Mouse (Mus musculus) intestine, embryonic 16.5 days (tissue): ENCODE data around the gene Sema3f. TPM values are rescaled to one million over a fixed set of nuclear protein-coding genes. Genes with fewer than 3 reads are reported as not detected.
"Not testable (repeated sequence)": the region's sequence is repeated elsewhere in the genome, so short reads cannot be mapped to it uniquely, and the experiment has no call there.

Experiments used
- ATAC-seq: fragments of 200-750 bp; cut with Nextera tagmentation; 2 replicates; pipeline ENCODE4 v1.8.0; 2017; ENCODE audit warnings: moderate TSS enrichment, moderate library complexity
- H3K27ac ChIP-seq: fragments of 300-500 bp; sonication (generic); 2 replicates; pipeline ENCODE4 v1.5.1; 2014; ENCODE audit warnings: mild to moderate bottlenecking, low read length
- H3K27me3 ChIP-seq: fragments of 300-500 bp; sonication (generic); replicated peaks from 2 replicates; pipeline ENCODE4 v1.6.1; 2014; ENCODE audit warnings: low read length, control low read depth, mixed read lengths; ENCODE audit not compliant: control insufficient read depth, insufficient read depth
- H3K36me3 ChIP-seq: fragments of 300-500 bp; sonication (generic); 2 replicates; pipeline ENCODE4 v1.6.1; 2014; ENCODE audit warnings: low read length, control low read depth; ENCODE audit not compliant: control insufficient read depth, insufficient read depth
- H3K4me1 ChIP-seq: fragments of 300-500 bp; sonication (generic); 2 replicates; pipeline ENCODE4 v1.6.1; 2014; ENCODE audit warnings: low read length, control low read depth, mixed read lengths; ENCODE audit not compliant: control insufficient read depth, insufficient read depth
- H3K4me2 ChIP-seq: fragments of 300-500 bp; sonication (generic); 2 replicates; pipeline ENCODE4 v1.6.1; 2014; ENCODE audit warnings: low read depth, low read length, control low read depth
- H3K4me3 ChIP-seq: fragments of 300-500 bp; sonication (generic); 2 replicates; pipeline ENCODE4 v1.5.1; 2014; ENCODE audit warnings: mild to moderate bottlenecking, low read length
- H3K9ac ChIP-seq: fragments of 300-500 bp; sonication (generic); 2 replicates; pipeline ENCODE4 v1.6.1; 2014; ENCODE audit warnings: low read depth, low read length
- H3K9me3 ChIP-seq: fragments of 300-500 bp; sonication (generic); 2 replicates; pipeline ENCODE4 v1.6.1; 2016; ENCODE audit warnings: low read length, control low read depth; ENCODE audit not compliant: control insufficient read depth
- WGBS: fragments of 180-500 bp; shearing (Covaris S2); extraction: QIAGEN DNeasy Blood & Tissue Kit; methylation state at CpG from one replicate; pipeline ENCODE4 v1.1.7; 2014; 5-methylcytosine and 5-hydroxymethylcytosine counted together
- polyA plus RNA-seq: library from polyadenylated mRNA; unstranded; fragments of >200 nt; fragmentation: Nextera tagmentation; extraction: Ambion mirVana; gene quantifications from 2 replicates; pipeline ENCODE4 v1.2.1, GENCODE M21; 2015

The Sema3f gene
- polyA plus RNA-seq, 1 experiment from 2014 or later = 5.7 TPM

- Histone ChIP-seq H3K27me3 (peaks cover 3% of the 10 kb centered on the region; the same call in 1 of the 2 replicates), H3K4me1 (no peaks in the 10 kb centered on the region; the same call in 1 of the 2 replicates), H3K36me3 (peaks cover 8% of the 10 kb centered on the region), H3K27ac (no peak overlapping the region), H3K4me3 (no peak overlapping the region), H3K9me3 (no peaks in the 10 kb centered on the region), H3K9ac (no peak overlapping the region), H3K4me2 (no peak overlapping the region)
- ATAC-seq = no peak
- WGBS = 78% methylated on average over 20 of the region's 20 CpGs
These were observed 27.9 kb downstream of the Sema3f start for GRCm38 (mm10) chr9:107682405-107682804.

GRCm38 (mm10) chr9:107679501-107679900 lies 30.8 kb downstream of the Sema3f start, which contains the start of gene Gnat1:
TSS of gene Gnat1 (minus strand) at chr9:107679712.
- no peak within 1 kb of the TSS for H3K4me2 ChIP-seq
- peaks cover 25% of the 10 kb centered on the region for H3K27me3 ChIP-seq
- H3K27ac ChIP-seq = no peak within 1 kb of the TSS
- ATAC-seq = no peak
- H3K4me1 ChIP-seq = peaks cover 16% of the 10 kb centered on the region
- peaks cover 6% of the 10 kb centered on the region; the same call in 1 of the 2 replicates for H3K36me3 ChIP-seq
- no peaks in the 10 kb centered on the region for H3K9me3 ChIP-seq
- no peak within 1 kb of the TSS for H3K4me3 ChIP-seq
- H3K9ac ChIP-seq = no peak within 1 kb of the TSS
- 36% methylated on average over 5 of the region's 5 CpGs for WGBS

- H3K4me3 ChIP-seq = no peak overlapping the region
- no peaks in the 10 kb centered on the region for H3K9me3 ChIP-seq
- no peak for ATAC-seq
- H3K9ac ChIP-seq = no peak overlapping the region
- H3K4me2 ChIP-seq = no peak overlapping the region
- peaks cover under 1% of the 10 kb centered on the region; the same call in 1 of the 2 replicates for H3K36me3 ChIP-seq
- peaks cover 25% of the 10 kb centered on the region for H3K27me3 ChIP-seq
- peaks cover 16% of the 10 kb centered on the region for H3K4me1 ChIP-seq
- H3K27ac ChIP-seq = no peak overlapping the region
- WGBS = 89% methylated on average over 2 of the region's 2 CpGs
These were observed 31.4 kb downstream of the Sema3f start for GRCm38 (mm10) chr9:107678861-107679260.

GRCm38 (mm10) chr9:107677819-107678526 lies 32.3 kb downstream of the Sema3f start:
- not testable (repeated sequence) for ATAC-seq, H3K27ac ChIP-seq, H3K36me3 ChIP-seq, H3K4me3 ChIP-seq, H3K9me3 ChIP-seq, H3K4me2 ChIP-seq, H3K9ac ChIP-seq
- peaks cover 16% of the 10 kb centered on the region for H3K4me1 ChIP-seq
- H3K27me3 ChIP-seq = peaks cover 25% of the 10 kb centered on the region
- 37% methylated on average over 14 of the region's 14 CpGs for WGBS

- no peaks in the 10 kb centered on the region for H3K36me3 ChIP-seq
- H3K27me3 ChIP-seq = peaks cover 25% of the 10 kb centered on the region
- WGBS = 21% methylated on average over 17 of the region's 17 CpGs
- H3K4me1 ChIP-seq = peaks cover 16% of the 10 kb centered on the region
- no peak overlapping the region for H3K4me2 ChIP-seq
- no peak for ATAC-seq
- H3K9me3 ChIP-seq = no peaks in the 10 kb centered on the region
- H3K9ac ChIP-seq = no peak overlapping the region
- no peak overlapping the region for H3K4me3 ChIP-seq
- no peak overlapping the region for H3K27ac ChIP-seq
These were observed 33.0 kb downstream of the Sema3f start for GRCm38 (mm10) chr9:107677091-107677784.

- Histone ChIP-seq H3K36me3 (no peaks in the 10 kb centered on the region), H3K9ac (peak overlapping the region; percentile 36; the same call in 1 of the 2 replicates), H3K9me3 (no peaks in the 10 kb centered on the region), H3K4me3 (peak overlapping the region; percentile 39), H3K4me2 (peak overlapping the region; percentile 73), H3K4me1 (peaks cover 16% of the 10 kb centered on the region), H3K27ac (no peak overlapping the region), H3K27me3 (peaks cover 25% of the 10 kb centered on the region)
- ATAC-seq = peak; percentile 30
- WGBS = 3% methylated on average over 25 of the region's 25 CpGs
These were observed 34.0 kb downstream of the Sema3f start for GRCm38 (mm10) chr9:107676302-107676701.

GRCm38 (mm10) chr9:107675671-107676301 lies 34.5 kb downstream of the Sema3f start:
- H3K9ac ChIP-seq = peak overlapping the region; percentile 36; the same call in 1 of the 2 replicates
- no peaks in the 10 kb centered on the region for H3K36me3 ChIP-seq
- ATAC-seq = peak; percentile 71
- no peaks in the 10 kb centered on the region for H3K9me3 ChIP-seq
- H3K4me3 ChIP-seq = peak overlapping the region; percentile 39
- peak overlapping the region; percentile 73 for H3K4me2 ChIP-seq
- no peak overlapping the region for H3K27ac ChIP-seq
- H3K27me3 ChIP-seq = peaks cover 25% of the 10 kb centered on the region
- H3K4me1 ChIP-seq = peaks cover 16% of the 10 kb centered on the region
- under 1% methylated on average over 39 of the region's 39 CpGs for WGBS

GRCm38 (mm10) chr9:107674609-107675429 lies 35.5 kb downstream of the Sema3f start:
- H3K4me2 ChIP-seq = no peak overlapping the region
- peak; percentile 18 for ATAC-seq
- H3K27ac ChIP-seq = no peak overlapping the region
- no peaks in the 10 kb centered on the region for H3K36me3 ChIP-seq
- no peak overlapping the region for H3K9ac ChIP-seq
- no peaks in the 10 kb centered on the region for H3K9me3 ChIP-seq
- H3K4me1 ChIP-seq = peaks cover 16% of the 10 kb centered on the region
- H3K27me3 ChIP-seq = peaks cover 25% of the 10 kb centered on the region
- 68% methylated on average over 9 of the region's 9 CpGs for WGBS
- no peak overlapping the region for H3K4me3 ChIP-seq
